Mouse (Mus musculus) cerebellum, postnatal 14 days (tissue): ENCODE measurements around the gene Ddx41.

ENCODE experiments used
- DNase-seq, 2 experiments: peaks; one replicate each; pipeline ENCODE4 v3.0.0; 2021; ENCODE audit warnings: mixed read lengths in 2 of 2

The Ddx41 gene

DNA sequence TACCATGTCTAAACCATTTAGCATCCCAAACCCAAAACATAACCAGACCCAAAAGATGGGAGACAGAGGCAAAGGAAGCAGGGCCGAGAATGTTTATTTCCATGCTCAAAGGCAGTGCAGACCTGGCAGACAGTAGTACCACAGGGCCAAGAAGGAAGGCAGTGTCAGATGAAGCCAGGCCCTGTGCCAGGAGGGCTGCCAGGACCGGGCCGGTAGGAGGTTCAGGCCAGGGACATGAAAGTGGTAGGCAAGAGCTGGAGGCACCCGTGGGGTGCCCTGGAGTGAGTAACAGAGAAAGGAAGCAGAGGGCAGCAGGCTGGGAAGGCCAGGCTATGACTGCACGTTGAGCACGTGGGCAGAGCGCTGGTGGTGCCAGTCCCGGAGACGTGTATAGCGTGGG lies 29.8 kb downstream of the Ddx41 start:
- DNase-seq, result peak; percentile 75 to 76

DNA sequence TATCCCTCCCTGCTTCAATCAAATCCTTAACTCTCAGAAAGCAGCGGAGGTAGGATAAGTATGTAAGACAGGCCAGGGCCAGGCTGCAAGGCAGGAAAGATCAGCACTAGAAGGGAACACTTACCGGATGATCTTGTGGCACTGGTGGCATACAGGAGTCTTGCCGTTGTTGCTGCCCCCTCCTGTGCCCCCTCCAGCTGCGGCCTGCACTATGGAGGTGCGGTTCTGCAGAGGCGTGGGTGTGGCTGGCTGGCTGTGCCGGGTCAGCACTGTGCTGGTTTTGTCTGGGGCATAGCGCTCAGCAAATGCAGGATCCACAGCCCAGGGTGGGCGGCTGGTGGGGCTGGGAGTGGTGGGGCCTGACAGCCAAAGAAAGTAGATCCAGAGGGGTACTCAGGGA lies 30.6 kb downstream of the Ddx41 start:
- no peak for DNase-seq

DNA sequence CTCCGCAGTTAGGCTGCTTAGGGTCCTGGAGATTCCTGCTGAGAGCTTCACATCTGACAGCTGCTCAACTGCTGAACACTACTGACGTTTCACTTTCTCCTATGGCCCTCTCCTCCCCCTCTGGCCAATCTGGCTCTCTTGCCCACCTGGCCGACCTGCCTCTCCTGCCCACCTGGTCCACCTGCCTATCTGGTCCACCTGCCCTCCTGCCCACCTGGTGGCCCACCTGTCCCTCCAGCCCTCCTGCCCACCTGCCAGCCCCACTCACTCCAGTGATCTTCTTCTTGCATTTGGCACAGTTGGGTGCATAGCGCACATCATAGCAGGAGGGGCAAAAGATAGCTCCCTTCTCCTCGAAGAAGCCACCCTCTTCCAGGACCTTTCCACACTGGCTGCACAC lies 32.1 kb downstream of the Ddx41 start:
- DNase-seq, result no peak

DNA sequence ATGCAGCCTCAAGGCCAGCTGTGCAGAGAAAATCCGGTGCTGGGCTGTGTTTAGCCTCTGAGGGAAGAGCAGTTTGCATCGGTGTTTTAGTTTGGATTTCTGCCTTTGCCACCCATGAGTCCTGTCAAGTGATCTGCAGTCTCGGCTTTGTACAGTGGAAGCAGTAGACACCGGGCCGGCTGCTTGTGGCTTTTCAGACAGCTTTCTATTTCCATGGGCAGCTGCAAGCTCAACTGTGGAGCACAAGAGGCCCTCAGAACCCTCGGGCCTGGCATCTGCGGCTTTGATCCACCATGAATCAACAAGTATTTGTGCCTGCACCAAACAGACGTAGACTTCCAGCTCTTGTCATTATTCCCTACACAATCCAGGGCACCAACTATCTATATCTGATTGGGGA lies 34.1 kb downstream of the Ddx41 start:
- DNase-seq, result no peak

DNA sequence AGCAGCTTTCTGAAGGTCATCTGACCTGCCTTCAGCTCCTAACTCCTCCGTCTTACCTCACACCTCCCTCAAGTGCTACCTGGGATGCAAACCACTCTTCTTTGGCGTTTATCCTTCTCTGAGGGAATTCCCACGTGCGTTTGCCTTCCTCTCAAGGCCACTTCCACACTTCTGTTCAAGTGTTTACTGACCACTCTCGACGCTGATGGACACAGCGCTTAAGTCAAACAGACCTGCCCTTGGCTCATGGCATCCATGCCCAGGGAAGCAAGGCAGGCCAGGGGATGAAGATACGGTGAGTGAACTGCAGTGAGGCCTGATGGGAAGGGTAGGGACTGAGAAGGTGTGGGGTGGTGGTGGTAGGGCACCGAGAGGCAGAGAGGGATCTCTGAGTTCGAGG lies 35.9 kb downstream of the Ddx41 start:
- DNase-seq, result no peak

GRCm38 (mm10) chr13:55498906-55499305 lies 37.6 kb downstream of the Ddx41 start:
- DNase-seq, result no peak

GRCm38 (mm10) chr13:55496661-55497060 lies 39.8 kb downstream of the Ddx41 start:
- no peak for DNase-seq

DNA sequence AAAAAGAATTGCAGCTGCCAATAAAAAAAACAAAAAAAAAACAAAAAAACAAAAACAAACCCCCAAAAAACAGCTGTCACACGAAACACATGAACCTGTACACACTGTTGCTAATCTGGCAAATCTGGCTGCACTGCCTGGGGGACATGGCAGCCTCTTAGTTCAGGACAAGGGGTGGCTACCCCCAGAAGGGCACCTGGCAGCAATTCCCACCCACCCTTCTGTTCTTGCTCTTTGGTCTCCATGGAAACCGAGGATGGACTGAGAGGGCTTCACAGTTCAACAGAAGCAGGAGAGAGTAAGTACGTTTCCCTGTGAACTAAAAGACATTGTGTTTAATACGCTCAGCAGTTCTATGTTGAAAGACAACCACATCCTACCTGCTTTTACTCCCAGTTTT lies 40.8 kb downstream of the Ddx41 start:
- DNase-seq, result peak; percentile 64 to 68

DNA sequence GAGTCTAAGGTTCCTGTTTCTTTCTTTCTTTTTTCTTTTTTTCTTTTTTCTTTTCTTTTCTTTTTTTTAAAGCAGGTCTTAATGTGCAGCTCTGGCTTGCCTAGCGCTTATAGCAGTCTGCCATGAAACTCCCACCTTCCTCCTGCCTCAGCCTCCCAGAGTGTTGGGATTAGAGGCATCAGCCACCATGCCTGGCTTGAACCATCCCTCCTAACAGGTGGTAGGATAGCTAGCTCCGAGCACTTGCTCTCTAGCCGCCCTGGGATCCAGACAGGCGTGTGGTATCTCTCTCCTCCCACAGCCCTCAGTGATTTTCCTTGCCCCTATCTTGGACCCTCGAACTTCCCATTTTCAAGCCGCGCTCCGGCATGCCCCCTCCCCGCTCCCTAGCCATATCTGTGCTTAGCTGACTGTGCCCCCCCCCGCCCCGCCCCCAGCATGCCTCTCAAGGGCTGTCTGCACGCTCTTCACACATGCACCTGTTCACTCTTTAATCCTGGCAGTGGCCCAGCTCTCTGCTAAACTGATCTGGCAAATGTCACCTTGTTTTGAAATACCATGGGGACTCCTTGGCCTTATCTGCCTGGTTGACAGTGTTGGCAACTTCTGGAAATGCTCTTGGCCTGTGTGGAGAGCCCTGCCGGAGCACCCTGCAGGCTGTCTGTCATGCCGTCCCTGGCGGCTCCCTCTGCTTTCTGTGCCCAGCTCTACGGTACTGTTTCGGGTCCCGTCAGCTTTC lies 41.4 kb downstream of the Ddx41 start:
- DNase-seq, result peak; percentile 90 to 94

- DNase-seq, result peak in 1 of 2 experiments; percentile 36
Measured at GRCm38 (mm10) chr13:55494257-55494656, 42.2 kb downstream of the Ddx41 start.

GRCm38 (mm10) chr13:55487578-55488498 lies 48.6 kb downstream of the Ddx41 start, which contains the start of gene Dbn1:
TSS of gene Dbn1 (minus strand) at chr13:55488111.
- DNase-seq, result peak; percentile 69 to 77

DNA sequence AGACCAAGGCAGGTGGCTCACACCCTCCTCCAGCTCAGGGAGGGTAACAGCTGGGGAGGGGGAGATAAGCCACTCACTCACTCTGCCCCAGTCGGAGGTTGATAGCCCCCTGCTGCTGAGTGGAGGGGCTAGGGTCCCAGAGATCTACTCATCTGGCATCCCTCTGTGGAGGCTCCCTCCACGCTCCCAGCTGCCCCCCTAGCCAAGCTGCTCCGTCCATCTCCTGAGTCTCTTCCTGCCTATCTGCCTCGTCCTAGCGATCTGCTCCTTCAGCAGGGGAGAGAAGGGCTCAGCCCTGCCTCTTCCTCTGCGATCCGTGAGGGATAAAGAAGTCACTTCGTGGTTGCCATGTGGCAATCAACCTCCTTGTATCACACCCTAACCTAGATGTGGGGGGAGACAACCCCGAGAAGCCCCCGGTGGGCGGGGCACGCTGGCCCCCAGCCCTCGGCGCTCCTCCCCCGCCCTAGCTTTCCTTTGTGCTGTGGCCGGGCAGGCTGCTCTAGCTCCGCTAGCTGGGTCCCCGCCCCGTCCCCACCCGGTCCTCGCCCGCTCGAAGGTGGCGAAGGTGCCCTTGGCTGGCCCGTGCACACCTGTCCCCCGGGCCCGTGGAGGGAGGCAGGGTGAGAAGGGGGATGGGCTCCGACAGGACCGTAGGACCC lies 49.4 kb downstream of the Ddx41 start:
- peak; percentile 71 to 73 for DNase-seq

GRCm38 (mm10) chr13:55486029-55486794 lies 50.2 kb downstream of the Ddx41 start:
- peak; percentile 64 to 79 for DNase-seq

- no peak for DNase-seq
Measured at GRCm38 (mm10) chr13:55484520-55485088, 51.9 kb downstream of the Ddx41 start.

DNA sequence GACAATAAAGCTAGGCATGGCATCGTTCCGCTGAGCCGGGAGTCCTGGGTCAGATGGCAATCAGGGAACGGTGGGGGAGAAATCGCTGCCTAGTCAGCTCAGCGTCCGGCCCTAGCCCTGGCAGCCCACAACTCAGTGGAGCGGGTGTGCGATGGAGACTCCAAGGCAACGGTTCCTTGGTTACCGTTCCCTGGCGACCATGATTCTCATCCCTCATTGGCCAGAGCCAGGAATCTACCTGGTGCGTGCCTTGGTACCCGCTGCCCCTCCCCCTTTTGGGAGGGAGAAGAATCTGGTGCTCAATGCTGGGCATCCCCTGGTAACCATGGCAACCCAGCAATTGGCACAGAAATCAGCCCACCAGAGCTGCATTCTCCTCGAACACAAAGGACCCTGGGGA lies 52.9 kb downstream of the Ddx41 start:
- peak; percentile 84 to 92 for DNase-seq

GRCm38 (mm10) chr13:55483071-55483470 lies 53.4 kb downstream of the Ddx41 start:
- no peak for DNase-seq

GRCm38 (mm10) chr13:55482542-55482941 lies 53.9 kb downstream of the Ddx41 start:
- DNase-seq, result no peak
